Mouse (Mus musculus) R1 (cell line): ENCODE data around the gene Adipoq.
A peak's percentile ranks its signal among the peaks of the same experiment; 100 is the strongest.

Experiments used
- DNase-seq: peaks from one replicate; pipeline ENCODE4 v3.0.0-alpha.2; 2018; ENCODE audit warnings: low read depth, low spot score

Gene Adipoq

GRCm38 (mm10) chr16:23159749-23160148 lies 13.4 kb downstream of the Adipoq start:
- DNase-seq: no peak

- DNase-seq: no peak
Observed at GRCm38 (mm10) chr16:23162116-23162515, 15.8 kb downstream of the Adipoq start.

- DNase-seq: peak; percentile 62
Observed at GRCm38 (mm10) chr16:23164443-23164842, 18.1 kb downstream of the Adipoq start.

- DNase-seq: peak; percentile 77
Observed at GRCm38 (mm10) chr16:23165441-23165840, 19.1 kb downstream of the Adipoq start.

- no peak for DNase-seq
Observed at GRCm38 (mm10) chr16:23166646-23167045, 20.3 kb downstream of the Adipoq start.

GRCm38 (mm10) chr16:23167079-23167478 lies 20.7 kb downstream of the Adipoq start:
- no peak for DNase-seq

DNA sequence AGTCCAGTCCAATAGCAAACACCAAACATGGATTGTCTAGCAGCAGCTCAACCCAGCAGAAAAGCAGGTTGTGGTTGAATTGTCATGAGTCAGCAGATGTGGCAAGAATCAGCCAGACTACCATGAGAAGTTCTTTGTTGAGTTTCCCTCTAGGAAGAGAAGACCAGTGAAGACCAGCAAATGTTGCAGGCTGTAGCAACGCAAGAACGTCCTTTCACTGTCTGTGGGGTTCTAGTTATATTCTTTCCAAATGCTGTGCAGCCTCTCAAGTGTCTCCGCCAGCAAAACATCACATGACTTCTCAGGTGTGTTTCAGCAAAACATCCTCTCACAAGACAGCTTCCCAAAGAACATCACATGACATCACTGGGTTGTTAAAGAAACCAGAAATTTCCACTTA lies 24.5 kb downstream of the Adipoq start:
- DNase-seq: no peak

- no peak for DNase-seq
Observed at GRCm38 (mm10) chr16:23173904-23174303, 27.6 kb downstream of the Adipoq start.

- no peak for DNase-seq
Observed at GRCm38 (mm10) chr16:23174855-23175254, 28.5 kb downstream of the Adipoq start.

- no peak for DNase-seq
Observed at GRCm38 (mm10) chr16:23175956-23176355, 29.6 kb downstream of the Adipoq start.

GRCm38 (mm10) chr16:23177856-23178255 lies 31.5 kb downstream of the Adipoq start:
- DNase-seq: no peak

GRCm38 (mm10) chr16:23178796-23179195 lies 32.5 kb downstream of the Adipoq start:
- no peak for DNase-seq

DNA sequence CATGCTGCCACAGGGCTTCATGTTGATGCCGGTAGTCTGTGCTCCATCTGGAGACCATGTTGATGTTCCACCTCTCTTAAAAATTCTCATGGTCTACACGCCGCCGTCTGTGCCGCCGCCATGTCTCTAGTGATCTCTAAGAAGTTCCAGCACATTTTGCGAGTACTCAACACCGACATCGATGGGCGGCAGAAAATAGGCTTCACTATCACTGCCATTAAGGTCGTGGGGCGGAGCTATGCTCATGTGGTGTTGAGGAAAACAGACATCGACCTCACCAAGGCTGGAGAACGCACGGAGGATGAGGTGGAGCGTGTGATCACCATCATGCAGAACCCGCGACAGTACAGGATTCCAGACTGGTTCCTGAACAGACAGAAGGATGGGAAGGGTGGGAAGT lies 33.1 kb downstream of the Adipoq start:
- peak; percentile 13 for DNase-seq

GRCm38 (mm10) chr16:23181054-23181453 lies 34.7 kb downstream of the Adipoq start:
- no peak for DNase-seq

- no peak for DNase-seq
Observed at GRCm38 (mm10) chr16:23181487-23181886, 35.2 kb downstream of the Adipoq start.

- DNase-seq: no peak
Observed at GRCm38 (mm10) chr16:23181942-23182597, 35.7 kb downstream of the Adipoq start.

DNA sequence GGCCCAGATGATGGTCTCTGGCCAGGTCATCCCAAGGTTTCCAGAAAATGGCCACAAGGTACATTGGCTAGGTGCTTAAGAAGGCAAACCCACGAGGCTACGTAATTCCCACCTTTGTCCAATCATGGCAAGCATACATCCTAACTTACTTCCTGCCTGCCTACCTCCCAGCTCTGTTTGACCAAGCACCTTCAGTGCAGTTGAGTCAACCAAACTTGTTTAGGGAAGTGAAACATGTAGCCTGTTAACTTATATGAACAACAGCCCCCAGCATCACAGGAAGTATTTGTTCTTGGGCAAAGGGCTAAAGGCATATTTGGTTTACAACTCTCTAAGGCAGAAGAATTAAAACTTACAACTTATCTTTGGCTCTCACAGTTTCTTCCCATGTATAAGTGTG lies 39.5 kb downstream of the Adipoq start:
- no peak for DNase-seq

GRCm38 (mm10) chr16:23186418-23186817 lies 40.1 kb downstream of the Adipoq start:
- no peak for DNase-seq

DNA sequence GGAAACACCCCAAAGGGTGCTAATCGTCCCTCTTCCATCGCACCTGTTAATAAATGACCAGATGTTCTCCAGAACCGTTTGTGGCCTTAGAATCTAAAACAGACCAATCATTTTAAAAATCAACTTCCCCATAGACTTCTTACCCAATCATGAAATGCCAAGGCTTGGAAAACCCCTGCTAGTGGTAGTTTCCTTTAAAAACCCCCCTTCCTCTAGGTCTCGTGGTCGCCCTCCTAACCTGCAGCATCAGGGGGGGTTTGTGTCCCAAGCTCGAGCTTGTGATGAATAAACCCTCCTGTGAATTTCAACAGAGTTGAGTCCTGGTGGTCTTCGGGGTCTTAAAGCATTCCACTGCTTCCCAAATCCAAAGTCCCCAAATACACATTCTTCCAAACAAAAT lies 41.6 kb downstream of the Adipoq start:
- DNase-seq: no peak

DNA sequence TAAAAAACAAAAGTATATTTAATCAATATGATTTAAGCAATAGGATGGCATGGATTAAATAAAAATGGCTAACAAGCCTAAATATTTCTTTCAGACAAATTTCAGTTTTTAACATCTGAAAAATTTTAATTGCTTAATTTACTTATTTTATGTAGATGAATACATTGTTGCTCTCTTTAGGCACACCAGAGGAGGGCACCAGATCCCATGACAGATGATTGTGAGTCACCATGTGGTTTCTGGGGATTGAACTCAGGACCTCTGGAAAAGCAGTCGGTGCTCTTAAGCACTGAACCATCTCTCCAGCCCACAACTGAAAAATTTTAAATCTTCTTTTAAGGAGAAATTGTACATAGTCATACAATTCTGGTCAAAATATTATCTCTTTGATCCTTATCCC lies 43.3 kb downstream of the Adipoq start:
- DNase-seq: no peak

DNA sequence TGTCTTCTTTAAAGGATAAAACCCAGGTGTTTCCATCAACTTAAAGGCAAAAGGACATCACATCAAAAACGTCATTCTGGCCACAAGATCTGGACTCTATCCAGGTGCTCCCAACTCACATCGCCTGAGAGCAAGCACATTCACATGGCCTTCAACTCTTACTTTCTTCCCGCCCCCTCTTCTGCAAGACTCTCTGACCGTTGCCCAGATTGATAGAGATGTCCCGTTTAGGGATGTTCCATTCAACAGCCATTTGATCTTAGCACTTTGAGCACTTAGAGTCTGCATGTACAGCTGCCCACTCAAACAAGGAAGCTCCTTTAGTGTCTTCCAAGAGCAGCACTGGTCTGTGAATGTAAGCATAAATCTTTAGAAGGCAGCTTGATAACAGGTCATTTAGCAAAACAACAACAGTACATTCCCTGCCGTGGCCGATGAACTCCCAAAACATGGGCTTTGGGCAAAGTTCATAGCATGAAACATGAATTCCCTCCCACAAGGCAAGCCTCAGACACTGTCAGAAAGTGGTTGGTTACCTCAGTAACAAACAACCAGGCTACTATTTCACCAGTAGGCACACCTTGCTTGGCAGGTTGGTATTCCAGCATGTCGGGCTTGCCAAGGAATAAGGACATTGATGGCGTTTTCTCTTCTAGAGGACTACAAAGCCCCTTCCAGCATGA lies 45.4 kb downstream of the Adipoq start:
- DNase-seq: no peak

DNA sequence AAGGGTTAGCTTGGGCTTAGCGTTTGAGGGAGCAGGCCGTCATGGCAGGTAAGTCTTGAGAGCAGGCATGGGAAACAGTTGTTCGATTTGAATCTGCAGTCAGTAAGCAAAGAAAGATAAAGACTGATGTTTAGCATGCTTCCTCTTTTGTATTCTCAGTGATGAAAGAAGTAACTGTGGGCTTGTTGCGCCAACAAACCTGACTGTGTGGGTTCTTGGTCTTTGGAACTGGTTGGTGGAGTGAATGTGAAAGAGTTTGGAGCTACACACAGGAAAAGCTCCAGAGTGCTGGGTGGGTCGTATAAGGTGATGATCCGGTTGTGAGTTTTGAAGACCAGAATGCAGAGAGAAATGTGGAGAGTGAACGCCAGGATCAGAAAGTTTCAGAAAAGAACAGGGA lies 49.3 kb downstream of the Adipoq start:
- no peak for DNase-seq

GRCm38 (mm10) chr16:23196296-23196695 lies 50.0 kb downstream of the Adipoq start:
- DNase-seq: no peak
